Mouse (Mus musculus) cerebellum, adult 2 months (tissue): ENCODE data around the gene Ppp1r13b.

ENCODE experiments used
- CTCF ChIP-seq: fragments of 200-500 bp; IDR thresholded peaks from 2 replicates; pipeline ENCODE4 v1.5.1; 2011; ENCODE audit warnings: low read depth, mild to moderate bottlenecking, control low read depth, low read length, moderate library complexity, borderline replicate concordance; ENCODE audit not compliant: insufficient read depth
- POLR2A ChIP-seq: fragments of 200-500 bp; IDR thresholded peaks from 2 replicates; pipeline ENCODE4 v1.6.1; 2011; ENCODE audit warnings: low read length, control low read depth, borderline replicate concordance; ENCODE audit not compliant: insufficient read depth

- no peak for TF ChIP-seq POLR2A
- TF ChIP-seq CTCF: no peak
Measured at GRCm38 (mm10) chr12:111820708-111821107, 87.2 kb downstream of the Ppp1r13b start.
